8 mouse cellular contexts compared by ENCODE assay signal in the genomic region with DNA sequence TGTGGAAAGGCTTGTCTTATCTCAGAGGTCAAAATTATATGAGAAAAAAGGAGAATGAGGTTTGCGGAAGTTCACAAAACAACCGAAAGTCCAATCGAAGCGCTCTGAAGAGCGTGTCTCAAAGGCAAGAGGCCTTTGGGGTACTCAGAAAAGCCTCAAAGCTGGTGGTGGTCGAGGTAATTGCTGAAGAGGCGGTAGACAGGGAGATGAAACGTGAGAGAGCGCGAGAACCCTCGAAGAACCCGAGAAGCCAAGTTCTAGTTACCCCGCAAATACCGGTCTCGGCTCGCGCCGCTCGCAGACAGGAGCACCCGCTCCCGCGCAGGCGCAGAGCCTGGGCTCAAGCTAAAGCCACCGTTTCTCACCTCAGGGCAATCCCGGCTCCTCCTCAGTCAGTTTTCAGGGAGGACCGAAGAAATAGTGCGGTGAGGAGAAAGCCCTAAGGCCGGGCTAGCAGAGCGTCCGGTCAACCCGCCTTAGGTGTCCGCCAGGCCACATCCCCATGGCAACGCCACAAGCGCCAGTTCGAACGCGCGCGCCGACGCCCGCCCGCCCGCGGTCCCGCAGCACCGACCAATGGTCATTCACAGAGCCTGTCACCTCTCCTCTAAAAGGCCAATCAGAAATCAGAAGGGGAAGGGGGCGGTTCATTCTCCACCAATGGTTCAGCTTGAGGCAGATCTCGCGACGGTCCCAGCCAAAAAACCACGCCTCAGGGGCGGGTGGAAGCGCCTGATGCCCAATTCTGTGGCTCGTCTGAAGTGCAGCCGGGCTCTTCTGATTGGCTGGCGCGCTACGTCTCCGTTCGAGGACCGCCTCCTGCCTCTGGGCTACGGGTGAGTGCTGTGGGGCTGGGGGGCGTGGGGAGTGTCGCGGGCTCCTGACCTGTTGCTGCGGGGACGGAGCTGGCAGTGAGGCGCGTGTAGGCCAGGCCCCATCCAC. TPM values are rescaled to one million over a fixed set of nuclear protein-coding genes. Genes with fewer than 3 reads are reported as not detected.
A peak's percentile ranks its signal among the peaks of the same experiment; 100 is the strongest.
DNase-seq lines count a peak whose midpoint lies in the region; ATAC-seq lines count a peak whose summit lies in the region.

A gene (minus strand): TSS at position 543 of the 942 bp plus-strand sequence.
A gene (plus strand): TSS at position 807 of the 942 bp plus-strand sequence.

- H3K9me3 ChIP-seq in hindbrain, embryonic 12.5 days (replicated peaks): no peaks in the 10 kb centered on the region

- peak; percentile 98 for DNase-seq in NIH3T3 (ENCODE audit: low read depth)
- DNase-seq in cerebellum, postnatal 10 days: peak; percentile 98 to 99
- peak; percentile 98 to 99 for DNase-seq in frontal cortex, postnatal 10 days (ENCODE audit: low spot score in 2 of 2)
- DNase-seq in layer of hippocampus, postnatal 14 days (ENCODE audit: low spot score in 2 of 2): peak; percentile 94 to 99
- peak; percentile 96 for DNase-seq in lung, postnatal 14 days
- DNase-seq in retina, adult 2 months (ENCODE audit: low read depth, low spot score): peak; percentile 95
- DNase-seq in thymus, postnatal 36 days: peak; percentile 96 to 98

- H3K4me2 ChIP-seq in hindbrain, embryonic 12.5 days (replicated peaks): peak within 1 kb of the TSS; percentile 70

- peak within 1 kb of the TSS; percentile 76 for H3K4me3 ChIP-seq in hindbrain, embryonic 12.5 days

- H3K36me3 ChIP-seq in hindbrain, embryonic 12.5 days: no peaks in the 10 kb centered on the region

- H3K27ac ChIP-seq in hindbrain, embryonic 12.5 days: peak within 1 kb of the TSS; percentile 78

- ATAC-seq in hindbrain, embryonic 12.5 days (ENCODE audit: low FRiP score): peak; percentile 99

- under 1% methylated on average over 70 of the region's 70 CpGs for WGBS in hindbrain, embryonic 12.5 days

- H3K27me3 ChIP-seq in hindbrain, embryonic 12.5 days: no peaks in the 10 kb centered on the region

- H3K4me1 ChIP-seq in hindbrain, embryonic 12.5 days: peaks cover 17% of the 10 kb centered on the region; the same call in 1 of the 2 replicates

- H3K9ac ChIP-seq in hindbrain, embryonic 12.5 days: peak within 1 kb of the TSS; percentile 71

RNA-seq across cellular contexts. Expression of the first gene that starts in this region (rescaled TPM):
- polyA plus RNA-seq in hindbrain, embryonic 12.5 days (2016; fragmentation: Nextera tagmentation; extraction: Ambion mirVana): 9.5 and 9.6 TPM in 2 replicates
- 1 to 10 TPM; 1.5 to 1.6 TPM for total RNA-seq in layer of hippocampus, postnatal 14 days (2021)

RNA-seq across cellular contexts. Expression of the second gene that starts in this region (rescaled TPM):
- polyA plus RNA-seq in hindbrain, embryonic 12.5 days (2016; fragmentation: Nextera tagmentation; extraction: Ambion mirVana): 56.9 and 59.5 TPM in 2 replicates
- 10 to 100 TPM; 26.3 to 26.5 TPM for total RNA-seq in layer of hippocampus, postnatal 14 days (2021)

Comparison
In these comparisons a context has a peak if more than half of its experiments do, and no peak if none do; other contexts are left out.
1. Peak in every context shown above with its lines: DNase-seq, ATAC-seq, H3K4me3 ChIP-seq and H3K27ac ChIP-seq.